Mouse (Mus musculus) G1E (cell line): ENCODE results near the gene Insrr. TPM values are rescaled to one million over a fixed set of nuclear protein-coding genes. Genes with fewer than 3 reads are reported as not detected.

Experiments used
- ATAC-seq: 2 replicates; pipeline ENCODE4 v1.8.0; 2016; ENCODE audit warnings: mild to moderate bottlenecking; ENCODE audit not compliant: insufficient number of reproducible peaks, poor library complexity, low FRiP score, severe bottlenecking; ENCODE audit errors: extremely low read depth
- DNase-seq: peaks from one replicate; pipeline ENCODE4 v3.0.0; 2012; ENCODE audit warnings: low spot score
- H3K27me3 ChIP-seq: 2 replicates; pipeline ENCODE4 v1.6.1; 2012; ENCODE audit warnings: mild to moderate bottlenecking, low read length, inconsistent platforms; ENCODE audit not compliant: insufficient read depth
- H3K36me3 ChIP-seq: replicated peaks from 2 replicates; pipeline ENCODE3; 2012; ENCODE audit warnings: mild to moderate bottlenecking, inconsistent platforms
- H3K4me1 ChIP-seq: 2 replicates; pipeline ENCODE4 v1.6.1; 2012; ENCODE audit warnings: low read depth, low read length, inconsistent platforms, mixed read lengths; ENCODE audit not compliant: insufficient read depth
- H3K4me3 ChIP-seq: 2 replicates; pipeline ENCODE4 v1.5.1; 2012; ENCODE audit warnings: low read depth, mild to moderate bottlenecking, inconsistent platforms, low read length, moderate library complexity, mixed read lengths
- H3K9me3 ChIP-seq: replicated peaks from 2 replicates; pipeline ENCODE4 v1.6.1; 2012; ENCODE audit warnings: inconsistent platforms
- CTCF ChIP-seq: IDR thresholded peaks from 2 replicates; pipeline ENCODE4 v1.5.1; 2012; ENCODE audit warnings: low read depth, low read length, inconsistent platforms, mixed read lengths
- GATA1 ChIP-seq: IDR thresholded peaks from 2 replicates; pipeline ENCODE4 v1.6.1; 2012; ENCODE audit warnings: borderline replicate concordance, low read length, inconsistent platforms, mixed read lengths
- GATA2 ChIP-seq: IDR thresholded peaks from 2 replicates; pipeline ENCODE4 v1.6.1; 2012; ENCODE audit warnings: low read depth, low read length, inconsistent platforms, borderline replicate concordance
- POLR2AphosphoS5 ChIP-seq: IDR thresholded peaks from 2 replicates; pipeline ENCODE4 v1.6.1; 2012; ENCODE audit warnings: low read depth, low read length, inconsistent platforms; ENCODE audit not compliant: insufficient replicate concordance
- TAL1 ChIP-seq: conservative IDR thresholded peaks from 2 replicates; pipeline ENCODE4 v1.6.1; 2012; ENCODE audit warnings: low read depth, low read length, inconsistent platforms, mixed read lengths
- polyA plus RNA-seq: library from polyadenylated mRNA; stranded (reverse); fragments of >175 nt; gene quantifications from 2 replicates; pipeline ENCODE4 v1.2.3, GENCODE M21; 2012
- total RNA-seq, 2 experiments: library from RNA; stranded (forward) in 1 of 2; stranded (reverse) in 1 of 2; fragments of 200-1000 nt in 1 of 2; fragments of >200 nt in 1 of 2; fragmentation: Nextera tagmentation in 1 of 2; gene quantifications; 2 replicates each; pipeline ENCODE4 v1.2.3; 2014 to 2017

The Insrr gene
- total RNA-seq (2014; fragmentation: Nextera tagmentation): not detected in 2 replicates
- total RNA-seq (2017): 0.05 and 0.06 TPM in 2 replicates
- polyA plus RNA-seq: not detected in 2 replicates

- ATAC-seq: no peak
- H3K9me3 ChIP-seq: no peaks in the 10 kb centered on the region
- H3K4me1 ChIP-seq: peaks cover 2% of the 10 kb centered on the region; the same call in 1 of the 2 replicates
- no peak for TF ChIP-seq POLR2AphosphoS5
- no peak for TF ChIP-seq TAL1
- TF ChIP-seq GATA1: no peak
- TF ChIP-seq GATA2: no peak
- no peak for TF ChIP-seq CTCF
- H3K4me3 ChIP-seq: no peak within 1 kb of the TSS
- H3K27me3 ChIP-seq: peaks cover 55% of the 10 kb centered on the region
- no peak for DNase-seq
- H3K36me3 ChIP-seq: no peaks in the 10 kb centered on the region
Observed at GRCm38 (mm10) chr3:87796736-87797334, at the start of gene Insrr. Gene Insrr (plus strand): TSS chr3:87796951.

GRCm38 (mm10) chr3:87748431-87748830, 48.3 kb upstream of the Insrr start, which contains the start of gene Lrrc71:
Gene Lrrc71 (minus strand): TSS chr3:87748625.
- DNase-seq (no peak), ATAC-seq (no peak)
- Histone ChIP-seq H3K4me1 (no peaks in the 10 kb centered on the region), H3K27me3 (peaks cover 41% of the 10 kb centered on the region), H3K36me3 (no peaks in the 10 kb centered on the region), H3K9me3 (no peaks in the 10 kb centered on the region), H3K4me3 (no peak within 1 kb of the TSS)
- TF ChIP-seq GATA1 (no peak), CTCF (no peak), GATA2 (no peak), POLR2AphosphoS5 (no peak), TAL1 (no peak)

GRCm38 (mm10) chr3:87749036-87749435, 47.7 kb upstream of the Insrr start:
- H3K9me3 ChIP-seq: no peaks in the 10 kb centered on the region
- peaks cover 47% of the 10 kb centered on the region for H3K27me3 ChIP-seq
- no peaks in the 10 kb centered on the region for H3K4me1 ChIP-seq
- H3K4me3 ChIP-seq: no peak overlapping the region
- TF ChIP-seq POLR2AphosphoS5 (no peak), CTCF (peak; percentile 39; the same call in 1 of the 2 replicates)
- ATAC-seq (no peak), DNase-seq (peak; percentile 39)
- H3K36me3 ChIP-seq: no peaks in the 10 kb centered on the region

GRCm38 (mm10) chr3:87749977-87750376, 46.8 kb upstream of the Insrr start:
- Histone ChIP-seq H3K4me1 (no peaks in the 10 kb centered on the region), H3K36me3 (no peaks in the 10 kb centered on the region), H3K4me3 (no peak overlapping the region), H3K27me3 (peaks cover 51% of the 10 kb centered on the region), H3K9me3 (no peaks in the 10 kb centered on the region)
- ATAC-seq: no peak
- TF ChIP-seq GATA2 (no peak), TAL1 (no peak), CTCF (no peak), GATA1 (no peak), POLR2AphosphoS5 (no peak)
- no peak for DNase-seq

GRCm38 (mm10) chr3:87752567-87752966, 44.2 kb upstream of the Insrr start:
- ATAC-seq (no peak), DNase-seq (no peak)
- Histone ChIP-seq H3K36me3 (no peaks in the 10 kb centered on the region), H3K9me3 (no peaks in the 10 kb centered on the region), H3K4me1 (no peaks in the 10 kb centered on the region), H3K27me3 (peaks cover 56% of the 10 kb centered on the region), H3K4me3 (no peak overlapping the region)
- TF ChIP-seq TAL1 (no peak), CTCF (no peak), GATA2 (no peak), POLR2AphosphoS5 (no peak), GATA1 (no peak)

- Histone ChIP-seq H3K9me3 (no peaks in the 10 kb centered on the region), H3K36me3 (no peaks in the 10 kb centered on the region), H3K4me3 (no peak overlapping the region), H3K27me3 (peaks cover 54% of the 10 kb centered on the region), H3K4me1 (peaks cover 3% of the 10 kb centered on the region)
- ATAC-seq (no peak), DNase-seq (no peak)
- no peak for TF ChIP-seq TAL1
- TF ChIP-seq CTCF: no peak
- no peak for TF ChIP-seq GATA1
- no peak for TF ChIP-seq POLR2AphosphoS5
- TF ChIP-seq GATA2: no peak
Observed at GRCm38 (mm10) chr3:87753829-87754228, 42.9 kb upstream of the Insrr start.

GRCm38 (mm10) chr3:87755964-87756363, 40.8 kb upstream of the Insrr start:
- DNase-seq: peak; percentile 20
- peaks cover 5% of the 10 kb centered on the region for H3K4me1 ChIP-seq

More at GRCm38 (mm10) chr3:87755964-87756363, 40.8 kb upstream of the Insrr start:
- peaks cover 47% of the 10 kb centered on the region for H3K27me3 ChIP-seq
- TF ChIP-seq GATA1 (no peak), TAL1 (no peak), CTCF (no peak), GATA2 (no peak)
- no peak overlapping the region for H3K4me3 ChIP-seq
- H3K36me3 ChIP-seq: no peaks in the 10 kb centered on the region
- ATAC-seq: no peak
- no peaks in the 10 kb centered on the region for H3K9me3 ChIP-seq
